Mouse (Mus musculus) liver, postnatal 0 days (tissue): ENCODE results near the gene S100a14.
A peak's percentile ranks its signal among the peaks of the same experiment; 100 is the strongest.

ENCODE experiments used
- CTCF ChIP-seq: sonication (generic); IDR thresholded peaks from 2 replicates; pipeline ENCODE4 v1.5.1; 2016; ENCODE audit warnings: antibody characterized with exemption, low read depth
- EP300 ChIP-seq: IDR thresholded peaks from 2 replicates; pipeline ENCODE4 v1.6.1; 2016; ENCODE audit warnings: antibody characterized with exemption, low read depth, mild to moderate bottlenecking

- TF ChIP-seq CTCF (peak; percentile 84), EP300 (no peak)
These were observed 1.2 kb upstream of the S100a14 start for GRCm38 (mm10) chr3:90525421-90525820.
